Mouse (Mus musculus) ES-Bruce4 (cell line): ENCODE measurements around the gene Ppp1r9b. TPM values are rescaled to one million over a fixed set of nuclear protein-coding genes. Genes with fewer than 3 reads are reported as not detected.
A peak's percentile ranks its signal among the peaks of the same experiment; 100 is the strongest.

Experiments
- H3K27ac ChIP-seq: 2 replicates; pipeline ENCODE4 v1.5.1; 2012; ENCODE audit warnings: low read length, inconsistent platforms; ENCODE audit not compliant: insufficient read depth
- H3K27me3 ChIP-seq: 2 replicates; pipeline ENCODE4 v1.6.1; 2012; ENCODE audit warnings: mild to moderate bottlenecking, low read length, inconsistent platforms; ENCODE audit not compliant: control insufficient read depth, poor library complexity, insufficient read depth, severe bottlenecking
- H3K36me3 ChIP-seq: 2 replicates; pipeline ENCODE4 v1.6.1; 2012; ENCODE audit warnings: inconsistent platforms, mild to moderate bottlenecking, low read length, moderate library complexity; ENCODE audit not compliant: control insufficient read depth, poor library complexity, insufficient read depth, severe bottlenecking
- H3K4me1 ChIP-seq: one replicate; pipeline ENCODE4 v1.8.1; 2011; ENCODE audit warnings: low read length; ENCODE audit not compliant: control insufficient read depth, insufficient read depth
- H3K4me3 ChIP-seq: 2 replicates; pipeline ENCODE4 v1.5.1; 2011; ENCODE audit warnings: low read depth, mild to moderate bottlenecking, low read length
- H3K9ac ChIP-seq: 2 replicates; pipeline ENCODE4 v1.6.1; 2012; ENCODE audit warnings: low read depth, mild to moderate bottlenecking, inconsistent platforms; ENCODE audit not compliant: poor library complexity, severe bottlenecking
- H3K9me3 ChIP-seq: replicated peaks from 2 replicates; pipeline ENCODE4 v1.6.1; 2012; ENCODE audit warnings: mild to moderate bottlenecking, low read length, inconsistent platforms; ENCODE audit not compliant: control insufficient read depth, poor library complexity, insufficient read depth, severe bottlenecking
- CTCF ChIP-seq: IDR thresholded peaks from one replicate; pipeline ENCODE4 v1.8.1; 2011; ENCODE audit warnings: low read depth, low read length
- EP300 ChIP-seq: IDR thresholded peaks from 2 replicates; pipeline ENCODE4 v1.6.1; 2011; ENCODE audit warnings: low read depth, low read length; ENCODE audit not compliant: insufficient read depth
- POLR2A ChIP-seq: IDR thresholded peaks from one replicate; pipeline ENCODE4 v1.8.1; 2011; ENCODE audit warnings: low read length; ENCODE audit not compliant: insufficient read depth
- polyA plus RNA-seq: library from polyadenylated mRNA; stranded (reverse); fragments of >200 nt; gene quantifications from 2 replicates; pipeline ENCODE4 v1.2.4, GENCODE M21; 2011; ENCODE audit warnings: low read depth; ENCODE audit not compliant: missing spikeins, insufficient read depth, insufficient read length

Gene Ppp1r9b
- polyA plus RNA-seq, result 20.3 and 21.0 TPM in 2 replicates

DNA sequence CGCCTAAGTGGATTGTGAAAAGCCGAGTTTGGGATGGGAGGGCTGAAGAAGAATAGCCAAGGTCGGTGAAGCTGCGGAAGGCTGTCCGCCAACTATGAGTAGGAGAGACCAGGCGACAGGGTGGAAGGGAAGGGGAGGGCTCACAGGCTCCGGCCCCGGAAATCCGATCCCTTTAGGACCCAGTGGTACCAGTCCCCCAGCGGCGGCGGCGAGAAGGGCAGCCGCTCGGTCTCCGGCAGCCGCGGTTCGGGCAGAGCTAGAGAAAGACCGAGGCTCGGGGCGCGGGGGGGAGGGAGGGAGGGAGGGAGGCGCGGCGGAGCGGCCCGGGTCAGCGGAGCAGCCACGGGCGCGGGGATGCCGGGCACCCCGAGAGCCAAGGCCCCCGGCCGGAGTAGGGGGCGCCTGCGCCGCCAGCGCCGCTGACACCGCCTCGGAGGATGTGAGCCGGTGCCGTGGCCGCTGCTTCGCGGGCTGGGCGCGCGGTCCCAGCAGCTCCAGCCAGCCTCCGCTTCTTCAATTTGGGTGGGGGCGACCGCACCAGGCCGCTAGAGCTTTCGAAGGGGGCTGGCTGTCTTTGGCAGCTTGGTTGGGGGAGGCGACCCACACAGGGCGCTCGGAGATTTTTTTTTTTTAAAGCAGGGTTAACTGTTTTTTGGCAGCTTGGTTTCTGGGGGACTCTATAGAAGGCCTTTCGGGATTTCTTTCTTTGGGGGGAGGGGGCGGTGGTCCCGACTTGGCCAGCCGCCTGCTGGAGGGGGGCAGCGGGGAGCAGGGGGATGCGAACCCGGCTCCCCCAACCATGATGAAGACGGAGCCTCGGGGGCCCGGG, at the start of gene Ppp1r9b:
Ppp1r9b (plus strand) TSS at position 287 of the 829 bp plus-strand sequence.
- Histone ChIP-seq H3K9ac (peak within 1 kb of the TSS; percentile 91), H3K9me3 (no peaks in the 10 kb centered on the region), H3K27ac (peak within 1 kb of the TSS; percentile 40), H3K36me3 (no peaks in the 10 kb centered on the region), H3K4me1 (peaks cover 6% of the 10 kb centered on the region), H3K4me3 (peak within 1 kb of the TSS; percentile 98), H3K27me3 (peaks cover 3% of the 10 kb centered on the region; the same call in 1 of the 2 replicates)
- TF ChIP-seq CTCF (no peak), EP300 (0 out of 2 replicates have a peak, but pooled peaks have one; percentile 23)

DNA sequence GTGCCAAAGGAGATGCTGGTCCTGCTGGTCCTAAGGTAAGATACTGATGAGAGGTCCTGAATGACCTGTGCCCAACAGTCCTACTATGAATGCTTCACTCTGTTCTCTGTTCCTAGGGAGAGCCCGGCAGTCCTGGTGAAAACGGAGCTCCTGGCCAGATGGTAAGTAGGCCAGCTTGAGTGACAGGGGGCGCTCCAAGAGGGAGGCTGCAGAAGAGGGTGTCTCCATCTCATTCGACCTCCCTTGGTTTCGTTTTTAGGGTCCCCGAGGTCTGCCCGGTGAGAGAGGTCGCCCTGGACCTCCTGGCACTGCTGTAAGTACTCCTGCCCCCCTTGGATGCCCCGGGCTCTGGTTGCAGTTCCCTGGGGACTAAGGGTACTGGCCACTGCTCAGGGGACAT, 49.7 kb upstream of the Ppp1r9b start:
- H3K27ac ChIP-seq, result no peak overlapping the region
- H3K4me1 ChIP-seq, result peaks cover 2% of the 10 kb centered on the region
- H3K9me3 ChIP-seq, result no peaks in the 10 kb centered on the region
- H3K27me3 ChIP-seq, result no peaks in the 10 kb centered on the region
- TF ChIP-seq EP300 (no peak), CTCF (no peak), POLR2A (no peak)
- no peaks in the 10 kb centered on the region for H3K36me3 ChIP-seq
- no peak overlapping the region for H3K9ac ChIP-seq
- no peak overlapping the region for H3K4me3 ChIP-seq

DNA sequence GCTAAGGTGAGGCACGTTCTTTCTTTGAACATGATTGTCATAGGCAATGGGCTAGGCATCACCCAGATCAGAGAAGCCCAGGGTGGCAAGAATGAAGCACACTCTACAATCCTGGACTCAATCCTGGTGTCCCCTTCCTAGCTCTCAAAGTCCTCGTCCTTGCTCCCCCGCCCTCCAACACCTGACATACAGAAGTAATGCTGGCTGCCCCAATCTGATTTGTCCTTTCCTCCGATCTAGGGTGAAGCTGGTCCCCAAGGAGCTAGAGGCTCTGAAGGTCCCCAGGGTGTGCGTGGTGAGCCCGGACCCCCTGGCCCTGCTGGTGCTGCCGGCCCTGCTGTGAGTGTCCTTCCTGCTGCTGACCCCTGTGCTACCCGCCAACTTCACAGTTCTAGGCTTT, 49.1 kb upstream of the Ppp1r9b start:
- no peak overlapping the region for H3K4me3 ChIP-seq

DNA sequence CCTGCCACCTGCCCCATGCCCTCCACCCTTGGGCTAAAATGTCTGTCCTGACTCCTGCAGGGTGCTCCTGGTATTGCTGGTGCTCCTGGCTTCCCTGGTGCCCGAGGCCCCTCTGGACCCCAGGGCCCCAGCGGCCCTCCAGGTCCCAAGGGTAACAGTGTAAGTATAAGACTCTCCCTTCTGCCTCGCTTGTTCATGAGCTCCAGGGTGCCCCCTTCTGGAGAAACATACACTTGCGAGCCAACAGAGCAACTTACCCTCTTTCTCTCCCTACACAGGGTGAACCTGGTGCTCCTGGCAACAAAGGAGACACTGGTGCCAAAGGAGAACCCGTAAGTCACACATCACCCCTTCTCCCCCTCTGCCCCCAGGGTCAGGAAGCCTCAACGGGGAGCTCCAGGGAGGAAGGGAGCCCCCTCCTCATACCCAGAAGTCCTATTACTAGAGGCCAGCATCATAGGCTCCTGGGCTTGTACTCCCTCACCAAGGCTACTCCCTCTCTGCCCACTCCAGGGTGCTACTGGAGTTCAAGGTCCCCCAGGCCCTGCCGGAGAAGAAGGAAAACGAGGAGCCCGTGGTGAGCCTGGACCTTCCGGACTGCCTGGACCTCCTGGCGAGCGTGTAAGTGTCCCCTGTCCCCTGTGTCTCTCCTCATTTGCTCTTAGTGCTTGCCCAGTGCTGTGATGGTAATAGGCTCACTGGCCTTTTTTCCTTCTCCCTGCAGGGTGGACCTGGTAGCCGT, 48.4 kb upstream of the Ppp1r9b start:
- Histone ChIP-seq H3K36me3 (no peaks in the 10 kb centered on the region), H3K27me3 (no peaks in the 10 kb centered on the region), H3K9ac (no peak overlapping the region), H3K4me1 (peaks cover 2% of the 10 kb centered on the region), H3K9me3 (no peaks in the 10 kb centered on the region), H3K4me3 (no peak overlapping the region), H3K27ac (no peak overlapping the region)
- TF ChIP-seq CTCF (peak; percentile 61), EP300 (no peak), POLR2A (no peak)

More for the DNA sequence above, 49.1 kb upstream of the Ppp1r9b start:
- H3K27me3 ChIP-seq, result no peaks in the 10 kb centered on the region
- H3K36me3 ChIP-seq, result no peaks in the 10 kb centered on the region
- H3K9ac ChIP-seq, result no peak overlapping the region
- H3K27ac ChIP-seq, result no peak overlapping the region
- peaks cover 2% of the 10 kb centered on the region for H3K4me1 ChIP-seq
- no peaks in the 10 kb centered on the region for H3K9me3 ChIP-seq
- TF ChIP-seq EP300, result no peak
- no peak for TF ChIP-seq POLR2A
- no peak for TF ChIP-seq CTCF

DNA sequence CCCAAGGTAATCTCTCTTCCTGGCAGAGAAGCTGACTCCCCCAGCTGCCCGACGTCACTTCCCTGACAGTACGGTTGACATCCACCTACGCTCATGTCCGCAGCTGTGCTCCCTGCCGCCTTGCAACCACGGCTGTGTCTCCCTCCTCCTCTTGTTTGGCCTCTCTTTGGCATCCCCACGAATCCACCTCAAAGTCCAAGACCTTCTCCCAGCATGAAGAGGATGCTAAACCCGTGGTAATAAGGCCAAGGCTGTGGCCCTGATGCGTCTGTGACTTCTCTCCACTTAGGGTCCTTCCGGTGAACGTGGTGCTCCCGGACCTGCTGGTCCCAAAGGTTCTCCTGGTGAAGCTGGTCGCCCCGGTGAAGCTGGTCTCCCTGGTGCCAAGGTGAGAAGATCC, 47.8 kb upstream of the Ppp1r9b start:
- Histone ChIP-seq H3K9me3 (no peaks in the 10 kb centered on the region), H3K4me1 (no peaks in the 10 kb centered on the region), H3K36me3 (no peaks in the 10 kb centered on the region), H3K27me3 (no peaks in the 10 kb centered on the region), H3K9ac (no peak overlapping the region), H3K4me3 (no peak overlapping the region), H3K27ac (no peak overlapping the region)
- TF ChIP-seq CTCF (no peak), EP300 (no peak), POLR2A (no peak)
